Mouse (Mus musculus): ENCODE results near the gene Eif4ebp2. TPM values are rescaled to one million over a fixed set of nuclear protein-coding genes. Genes with fewer than 3 reads are reported as not detected.

The Eif4ebp2 gene
- polyA plus RNA-seq, 1 experiment from 2014 or later, result 40.7 TPM

DNA sequence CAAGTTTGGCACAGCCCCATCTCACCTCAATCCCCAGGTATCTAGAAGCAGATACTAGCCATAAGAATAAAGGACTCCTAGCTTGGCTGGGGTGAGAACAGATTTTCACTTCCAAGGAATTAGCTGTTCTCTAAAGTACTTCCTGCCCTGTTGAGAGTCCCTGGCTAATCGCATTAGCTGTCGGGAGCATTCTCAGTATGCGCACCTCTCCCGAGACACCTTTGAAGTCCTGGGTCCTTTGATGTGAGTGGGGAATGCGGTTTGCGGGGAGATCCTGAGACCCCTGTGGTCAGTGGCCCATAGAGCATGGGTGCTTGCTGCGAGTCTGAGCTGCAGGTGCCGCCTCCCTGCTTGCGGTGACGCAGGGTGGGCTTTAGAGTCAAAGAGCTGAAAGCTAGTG is 46.5 kb downstream of the Eif4ebp2 start:
- Histone ChIP-seq H3K4me3 (replicated peaks; ENCODE audit: low read length) (no peak overlapping the region), H3K4me1 (ENCODE audit: control insufficient read depth, insufficient read depth, low read length) (no peaks in the 10 kb centered on the region), H3K36me3 (ENCODE audit: control insufficient read depth, insufficient read depth, low read length) (no peaks in the 10 kb centered on the region), H3K9ac (ENCODE audit: low read length) (no peak overlapping the region), H3K9me3 (replicated peaks; ENCODE audit: control insufficient read depth, low read length) (no peaks in the 10 kb centered on the region), H3K27me3 (ENCODE audit: control insufficient read depth, insufficient read depth, low read length) (0 out of 2 replicates have a peak, but pooled peaks cover 3% of the 10 kb centered on the region), H3K4me2 (ENCODE audit: low read depth, low read length) (no peak overlapping the region), H3K27ac (ENCODE audit: low read length) (no peak overlapping the region)
- 14% methylated on average over 10 of the region's 10 CpGs for WGBS
- no peak for ATAC-seq (ENCODE audit: insufficient read depth, low FRiP score)

DNA sequence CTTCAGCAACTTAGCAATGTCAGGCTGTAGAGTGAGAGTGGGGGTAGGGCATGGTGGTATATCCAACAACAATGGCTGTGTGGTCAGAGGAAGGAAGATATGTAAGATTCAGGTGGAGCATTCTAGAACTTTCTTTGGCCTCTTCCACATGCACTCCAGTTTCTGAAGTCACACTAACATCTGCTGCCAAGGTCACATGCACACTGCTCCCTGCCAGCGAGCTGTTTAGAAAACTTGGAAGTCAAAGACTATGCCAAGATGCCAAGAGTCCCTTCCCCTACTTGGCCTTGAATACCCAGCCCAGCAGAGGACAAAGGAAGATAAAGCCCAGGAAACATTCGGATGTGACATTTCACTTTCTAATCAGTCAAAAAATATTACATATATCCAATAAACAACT is 49.5 kb downstream of the Eif4ebp2 start:
- WGBS, result 80% methylated on average over 2 of the region's 2 CpGs
- Histone ChIP-seq H3K4me3 (replicated peaks; ENCODE audit: low read length) (no peak overlapping the region), H3K9me3 (replicated peaks; ENCODE audit: control insufficient read depth, low read length) (no peaks in the 10 kb centered on the region), H3K9ac (ENCODE audit: low read length) (no peak overlapping the region), H3K4me1 (ENCODE audit: control insufficient read depth, insufficient read depth, low read length) (no peaks in the 10 kb centered on the region), H3K36me3 (ENCODE audit: control insufficient read depth, insufficient read depth, low read length) (no peaks in the 10 kb centered on the region), H3K27me3 (ENCODE audit: control insufficient read depth, insufficient read depth, low read length) (0 out of 2 replicates have a peak, but pooled peaks cover 3% of the 10 kb centered on the region), H3K27ac (ENCODE audit: low read length) (no peak overlapping the region), H3K4me2 (ENCODE audit: low read depth, low read length) (no peak overlapping the region)
- no peak for ATAC-seq (ENCODE audit: insufficient read depth, low FRiP score)

DNA sequence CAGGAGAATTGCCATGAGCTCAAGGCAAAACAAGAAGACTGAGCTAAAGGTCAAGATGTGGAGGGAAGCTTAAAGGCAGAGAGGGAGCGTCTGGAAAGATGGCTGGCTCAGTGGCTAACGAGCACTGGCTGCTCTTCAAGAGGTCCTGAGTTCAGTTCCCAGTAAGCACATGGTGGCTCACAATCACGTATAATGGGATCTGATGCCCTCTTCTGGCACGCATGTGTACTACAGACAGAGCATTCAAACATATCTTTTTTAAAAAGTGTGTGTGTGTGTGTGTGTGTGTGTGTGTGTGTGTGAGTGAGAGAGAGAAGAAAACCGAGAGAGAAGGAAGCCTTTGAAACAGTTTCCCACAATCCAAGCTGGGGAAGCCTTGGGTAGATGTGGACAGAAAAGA is 50.0 kb downstream of the Eif4ebp2 start:
- Histone ChIP-seq H3K4me1 (ENCODE audit: control insufficient read depth, insufficient read depth, low read length) (no peaks in the 10 kb centered on the region), H3K9me3 (replicated peaks; ENCODE audit: control insufficient read depth, low read length) (no peaks in the 10 kb centered on the region), H3K36me3 (ENCODE audit: control insufficient read depth, insufficient read depth, low read length) (no peaks in the 10 kb centered on the region), H3K27ac (ENCODE audit: low read length) (no peak overlapping the region), H3K27me3 (ENCODE audit: control insufficient read depth, insufficient read depth, low read length) (0 out of 2 replicates have a peak, but pooled peaks cover 3% of the 10 kb centered on the region), H3K9ac (ENCODE audit: low read length) (no peak overlapping the region), H3K4me2 (ENCODE audit: low read depth, low read length) (no peak overlapping the region), H3K4me3 (replicated peaks; ENCODE audit: low read length) (no peak overlapping the region)
- no peak for ATAC-seq (ENCODE audit: insufficient read depth, low FRiP score)
- 75% methylated on average over 5 of the region's 5 CpGs for WGBS

DNA sequence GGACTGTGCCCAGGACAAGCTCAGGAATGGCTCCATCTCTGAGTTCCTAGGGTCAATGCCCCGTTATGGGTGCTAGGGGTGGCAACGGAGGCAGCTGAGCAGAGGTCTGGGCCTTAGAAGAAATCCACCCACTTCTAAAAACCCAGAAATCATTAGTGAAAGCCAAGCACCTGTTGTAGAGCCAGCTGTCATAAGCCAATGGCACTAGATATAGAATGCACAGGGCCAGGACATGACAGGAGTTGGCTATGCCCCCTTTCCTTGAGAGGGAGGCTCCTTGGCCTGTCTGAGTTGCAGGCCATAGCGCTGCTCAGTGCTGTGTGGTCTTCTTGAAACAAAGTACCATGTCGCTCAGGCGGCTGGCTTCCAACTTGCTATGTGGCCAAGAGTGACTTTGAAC is 52.1 kb downstream of the Eif4ebp2 start:
- Histone ChIP-seq H3K27ac (ENCODE audit: low read length) (no peak overlapping the region), H3K9me3 (replicated peaks; ENCODE audit: control insufficient read depth, low read length) (no peaks in the 10 kb centered on the region), H3K9ac (ENCODE audit: low read length) (no peak overlapping the region), H3K27me3 (ENCODE audit: control insufficient read depth, insufficient read depth, low read length) (no peaks in the 10 kb centered on the region), H3K4me3 (replicated peaks; ENCODE audit: low read length) (no peak overlapping the region), H3K4me1 (ENCODE audit: control insufficient read depth, insufficient read depth, low read length) (no peaks in the 10 kb centered on the region), H3K4me2 (ENCODE audit: low read depth, low read length) (no peak overlapping the region), H3K36me3 (ENCODE audit: control insufficient read depth, insufficient read depth, low read length) (no peaks in the 10 kb centered on the region)
- ATAC-seq (ENCODE audit: insufficient read depth, low FRiP score), result no peak
- 85% methylated on average over 5 of the region's 5 CpGs for WGBS

DNA sequence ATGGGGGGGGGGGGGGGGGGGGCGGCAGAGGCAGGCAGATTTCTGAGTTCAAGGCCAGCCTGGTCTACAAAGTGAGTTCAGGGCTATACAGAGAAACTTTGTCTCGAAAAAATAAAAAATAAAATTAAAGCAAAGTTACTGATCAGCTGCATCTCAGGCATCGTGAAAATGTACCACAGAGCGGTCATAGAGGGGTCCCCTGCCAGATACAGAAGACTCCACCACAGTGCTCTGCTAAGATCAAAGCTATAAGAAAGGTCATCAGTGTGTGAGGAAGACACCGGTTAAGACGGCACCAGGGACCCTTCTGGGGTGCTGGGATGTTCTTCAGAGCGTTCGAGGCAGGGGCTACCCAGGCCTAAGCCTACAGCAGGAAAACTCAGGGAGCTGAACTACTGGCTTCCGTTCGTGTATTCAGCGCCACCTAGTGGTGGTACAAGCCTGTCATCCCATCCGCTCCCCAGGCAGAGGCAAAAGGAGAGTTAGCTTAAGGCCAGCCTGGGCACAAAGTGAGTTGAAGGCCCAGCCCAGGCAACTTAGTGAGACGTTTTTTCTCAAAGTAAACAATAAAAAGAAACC is 53.2 kb downstream of the Eif4ebp2 start:
- no peaks in the 10 kb centered on the region for H3K9me3 ChIP-seq (replicated peaks; ENCODE audit: control insufficient read depth, low read length)
- H3K4me2 ChIP-seq (ENCODE audit: low read depth, low read length), result no peak overlapping the region
- H3K4me1 ChIP-seq (ENCODE audit: control insufficient read depth, insufficient read depth, low read length), result no peaks in the 10 kb centered on the region
- no peaks in the 10 kb centered on the region for H3K27me3 ChIP-seq (ENCODE audit: control insufficient read depth, insufficient read depth, low read length)
- H3K4me3 ChIP-seq (replicated peaks; ENCODE audit: low read length), result no peak overlapping the region
- H3K36me3 ChIP-seq (ENCODE audit: control insufficient read depth, insufficient read depth, low read length), result no peaks in the 10 kb centered on the region
- WGBS, result 24% methylated on average over 13 of the region's 13 CpGs
- peak; percentile 71 for ATAC-seq (ENCODE audit: insufficient read depth, low FRiP score)
- H3K9ac ChIP-seq (ENCODE audit: low read length), result 0 out of 2 replicates have a peak overlapping the region, but pooled peaks have one; percentile 54
- H3K27ac ChIP-seq (ENCODE audit: low read length), result no peak overlapping the region

DNA sequence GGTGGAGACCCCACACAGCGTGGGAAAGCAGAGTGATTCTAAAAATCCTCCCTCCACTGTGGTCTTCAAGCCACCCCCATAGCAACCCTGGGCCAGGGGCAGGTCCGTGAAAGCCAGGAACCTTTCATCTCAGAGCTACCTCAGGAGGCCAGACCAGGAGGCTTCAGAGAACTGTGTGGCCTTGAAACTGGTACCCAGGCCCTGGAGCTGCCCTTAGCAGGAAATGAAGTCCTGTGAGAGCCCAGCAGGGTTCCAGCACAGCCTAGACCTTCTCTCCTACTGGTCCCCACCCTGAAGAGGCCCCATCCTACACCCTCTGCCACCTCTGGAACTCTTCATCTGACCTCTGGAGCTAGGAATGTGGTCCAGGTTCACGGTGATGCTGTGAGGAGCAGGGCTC is 54.3 kb downstream of the Eif4ebp2 start:
- Histone ChIP-seq H3K27me3 (ENCODE audit: control insufficient read depth, insufficient read depth, low read length) (no peaks in the 10 kb centered on the region), H3K9me3 (replicated peaks; ENCODE audit: control insufficient read depth, low read length) (no peaks in the 10 kb centered on the region), H3K36me3 (ENCODE audit: control insufficient read depth, insufficient read depth, low read length) (no peaks in the 10 kb centered on the region), H3K9ac (ENCODE audit: low read length) (no peak overlapping the region), H3K4me1 (ENCODE audit: control insufficient read depth, insufficient read depth, low read length) (no peaks in the 10 kb centered on the region), H3K4me2 (ENCODE audit: low read depth, low read length) (no peak overlapping the region), H3K27ac (ENCODE audit: low read length) (no peak overlapping the region), H3K4me3 (replicated peaks; ENCODE audit: low read length) (no peak overlapping the region)
- WGBS, result 49% methylated on average over 3 of the region's 3 CpGs
- ATAC-seq (ENCODE audit: insufficient read depth, low FRiP score), result no peak

DNA sequence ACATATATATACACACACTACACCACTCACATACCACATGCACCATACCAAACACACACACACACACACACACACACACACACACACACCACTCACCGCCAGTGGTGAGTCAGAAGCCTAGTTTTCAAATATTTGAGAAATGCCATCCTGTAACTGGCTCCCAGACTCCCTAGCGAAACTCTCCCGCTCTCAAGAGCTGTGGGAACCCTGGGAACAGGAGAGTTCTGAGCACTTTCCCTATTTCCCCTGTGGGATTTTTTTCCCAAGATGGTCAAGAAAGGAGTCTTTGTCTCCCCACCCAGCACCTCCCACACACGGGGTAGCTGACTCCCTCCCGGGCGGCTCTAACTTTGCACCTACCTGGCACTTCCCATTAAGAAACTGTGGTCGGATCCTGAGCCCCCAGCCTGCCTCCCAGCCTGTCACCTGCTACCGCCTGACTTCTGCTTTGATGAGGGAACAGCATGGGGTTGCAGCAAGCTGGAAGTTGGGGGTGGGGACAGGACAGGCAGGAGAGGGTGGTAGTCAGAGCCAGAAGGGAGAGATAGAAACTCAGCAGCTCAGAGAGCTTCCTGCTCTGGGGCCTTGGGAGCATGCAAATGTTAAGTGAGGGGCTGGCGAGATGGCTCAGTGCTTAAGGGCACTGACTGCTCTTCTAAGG is 57.9 kb downstream of the Eif4ebp2 start:
- Histone ChIP-seq H3K9me3 (replicated peaks; ENCODE audit: control insufficient read depth, low read length) (no peaks in the 10 kb centered on the region), H3K36me3 (ENCODE audit: control insufficient read depth, insufficient read depth, low read length) (no peaks in the 10 kb centered on the region), H3K9ac (ENCODE audit: low read length) (peak overlapping the region; percentile 60; the same call in 1 of the 2 replicates), H3K27me3 (ENCODE audit: control insufficient read depth, insufficient read depth, low read length) (no peaks in the 10 kb centered on the region), H3K4me2 (ENCODE audit: low read depth, low read length) (peak overlapping the region; percentile 26; the same call in 1 of the 2 replicates), H3K4me3 (replicated peaks; ENCODE audit: low read length) (no peak overlapping the region), H3K27ac (ENCODE audit: low read length) (peak overlapping the region; percentile 40), H3K4me1 (ENCODE audit: control insufficient read depth, insufficient read depth, low read length) (peaks cover 4% of the 10 kb centered on the region; the same call in 1 of the 2 replicates)
- WGBS, result 15% methylated on average over 9 of the region's 9 CpGs
- peak; percentile 55 for ATAC-seq (ENCODE audit: insufficient read depth, low FRiP score)

DNA sequence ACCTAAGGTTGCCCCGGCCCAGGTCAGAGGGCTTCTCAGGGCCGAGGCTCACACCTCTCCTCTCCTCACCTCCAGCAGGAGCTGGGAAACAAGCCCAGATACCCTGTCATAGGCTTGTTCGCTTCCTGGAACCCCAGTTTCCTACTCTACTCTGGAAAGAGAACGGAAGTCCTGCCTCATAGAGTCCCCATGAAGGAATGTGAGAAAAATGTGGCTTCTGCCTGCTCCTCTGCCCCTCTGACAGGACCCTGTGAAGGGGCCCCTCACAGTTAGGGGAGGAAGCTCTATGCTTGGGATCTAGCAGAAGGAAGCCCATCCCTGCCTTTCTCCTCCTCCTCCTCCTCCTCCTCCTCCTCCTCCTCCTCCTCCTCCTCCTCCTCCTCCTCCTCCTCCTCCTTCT is 59.9 kb downstream of the Eif4ebp2 start:
- H3K36me3 ChIP-seq (ENCODE audit: control insufficient read depth, insufficient read depth, low read length), result no peaks in the 10 kb centered on the region
- no peak overlapping the region for H3K4me2 ChIP-seq (ENCODE audit: low read depth, low read length)
- WGBS, result 27% methylated on average over 4 of the region's 4 CpGs
- ATAC-seq (ENCODE audit: insufficient read depth, low FRiP score), result no peak
- no peak overlapping the region for H3K9ac ChIP-seq (ENCODE audit: low read length)
- H3K4me3 ChIP-seq (replicated peaks; ENCODE audit: low read length), result no peak overlapping the region
- no peaks in the 10 kb centered on the region for H3K9me3 ChIP-seq (replicated peaks; ENCODE audit: control insufficient read depth, low read length)
- H3K4me1 ChIP-seq (ENCODE audit: control insufficient read depth, insufficient read depth, low read length), result peaks cover 4% of the 10 kb centered on the region; the same call in 1 of the 2 replicates
- H3K27ac ChIP-seq (ENCODE audit: low read length), result no peak overlapping the region
- no peaks in the 10 kb centered on the region for H3K27me3 ChIP-seq (ENCODE audit: control insufficient read depth, insufficient read depth, low read length)

DNA sequence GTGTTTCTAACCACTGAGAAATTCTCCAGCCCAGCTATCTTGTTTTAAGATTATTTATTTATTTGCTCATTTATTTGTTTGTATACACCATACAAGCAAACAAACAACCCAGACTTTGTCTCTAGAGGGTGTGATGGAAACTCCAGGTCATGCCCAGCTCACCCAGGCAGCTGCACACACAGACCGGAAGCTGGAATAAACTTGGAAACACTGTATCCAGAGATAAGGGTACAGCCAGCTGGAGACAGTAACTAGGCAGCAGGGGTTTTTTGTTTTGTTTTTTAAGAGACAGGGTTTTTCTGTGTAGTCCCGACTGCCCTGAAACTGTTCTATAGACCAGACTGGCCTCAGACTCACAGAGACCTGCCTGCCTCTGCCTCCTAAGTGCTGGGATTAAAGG is 62.3 kb downstream of the Eif4ebp2 start:
- H3K36me3 ChIP-seq (ENCODE audit: control insufficient read depth, insufficient read depth, low read length), result no peaks in the 10 kb centered on the region
- 67% methylated on average over 2 of the region's 2 CpGs for WGBS
- no peak for ATAC-seq (ENCODE audit: insufficient read depth, low FRiP score)

More for the DNA sequence above, 62.3 kb downstream of the Eif4ebp2 start:
- no peak overlapping the region for H3K27ac ChIP-seq (ENCODE audit: low read length)
- H3K4me2 ChIP-seq (ENCODE audit: low read depth, low read length), result no peak overlapping the region
- no peak overlapping the region for H3K9ac ChIP-seq (ENCODE audit: low read length)
- H3K27me3 ChIP-seq (ENCODE audit: control insufficient read depth, insufficient read depth, low read length), result no peaks in the 10 kb centered on the region
- no peaks in the 10 kb centered on the region for H3K9me3 ChIP-seq (replicated peaks; ENCODE audit: control insufficient read depth, low read length)
- H3K4me3 ChIP-seq (replicated peaks; ENCODE audit: low read length), result no peak overlapping the region
- peaks cover 4% of the 10 kb centered on the region; the same call in 1 of the 2 replicates for H3K4me1 ChIP-seq (ENCODE audit: control insufficient read depth, insufficient read depth, low read length)
